In genomic region chr11:100789702-100790101, GRCm38 (mm10) we compare ENCODE assay signal across 26 mouse cellular contexts. TPM values are rescaled to one million over a fixed set of nuclear protein-coding genes. Genes with fewer than 3 reads are reported as not detected.
A peak's percentile ranks its signal among the peaks of the same experiment; 100 is the strongest.
DNase-seq lines count a peak whose midpoint lies in the region; ATAC-seq and TF ChIP-seq lines count a peak whose summit lies in the region.
"Had no signal": no experiment of that assay in that cellular context is flagged by ENCODE, and none has a peak within 500 bp of the region (broad histone marks: within the 10 kb centered on the region; RNA-seq: fewer than 3 reads in every experiment).

No protein-coding gene starts in this region.

- TF ChIP-seq CTCF in olfactory bulb, adult 2 months (IDR thresholded peaks at IDR 0.05; ENCODE audit: insufficient read depth, low read depth, low read length) = no peak

- H3K27ac ChIP-seq in midbrain, embryonic 13.5 days = 0 out of 2 replicates have a peak overlapping the region, but pooled peaks have one; percentile 0
- H3K27ac ChIP-seq in midbrain, embryonic 15.5 days = no peak overlapping the region
- H3K27ac ChIP-seq in embryonic facial prominence, embryonic 12.5 days = peak overlapping the region; percentile 32; the same call in 1 of the 2 replicates
- H3K27ac ChIP-seq in olfactory bulb, adult 2 months (ENCODE audit: insufficient read depth, low read depth, low read length) = 0 out of 2 replicates have a peak overlapping the region, but pooled peaks have one; percentile 64
- H3K27ac ChIP-seq: forebrain, embryonic 13.5 days; hindbrain, embryonic 15.5 days; intestine, embryonic 15.5 days; limb, embryonic 12.5 days; liver, embryonic 13.5 days had no signal

- TF ChIP-seq POLR2A in olfactory bulb, adult 2 months (IDR thresholded peaks at IDR 0.05; ENCODE audit: insufficient read depth, low read depth, low read length) = no peak

- peaks cover 34% of the 10 kb centered on the region for H3K36me3 ChIP-seq in midbrain, embryonic 13.5 days
- peaks cover 15% of the 10 kb centered on the region for H3K36me3 ChIP-seq in midbrain, embryonic 15.5 days (replicated peaks)
- peaks cover 8% of the 10 kb centered on the region; the same call in 1 of the 2 replicates for H3K36me3 ChIP-seq in embryonic facial prominence, embryonic 12.5 days

- 78% methylated on average over 3 of the region's 3 CpGs for WGBS in midbrain, embryonic 13.5 days
- WGBS in midbrain, embryonic 15.5 days = 65% methylated on average over 3 of the region's 3 CpGs
- WGBS in embryonic facial prominence, embryonic 12.5 days = 59% methylated on average over 3 of the region's 3 CpGs
- WGBS in olfactory bulb, adult 2 months = 74% methylated on average over 3 of the region's 3 CpGs

- H3K4me1 ChIP-seq in midbrain, embryonic 13.5 days (replicated peaks) = no peaks in the 10 kb centered on the region
- no peaks in the 10 kb centered on the region for H3K4me1 ChIP-seq in midbrain, embryonic 15.5 days
- peaks cover 20% of the 10 kb centered on the region; the same call in 1 of the 2 replicates for H3K4me1 ChIP-seq in embryonic facial prominence, embryonic 12.5 days
- H3K4me1 ChIP-seq in olfactory bulb, adult 2 months (ENCODE audit: control insufficient read depth, insufficient read depth, low read length) = peaks cover 6% of the 10 kb centered on the region; the same call in 1 of the 2 replicates
- H3K4me1 ChIP-seq: forebrain, embryonic 13.5 days; hindbrain, embryonic 15.5 days; intestine, embryonic 15.5 days; liver, embryonic 13.5 days had no signal

- H3K9me3 ChIP-seq in midbrain, embryonic 13.5 days = no peaks in the 10 kb centered on the region
- H3K9me3 ChIP-seq in midbrain, embryonic 15.5 days = no peaks in the 10 kb centered on the region
- H3K9me3 ChIP-seq in embryonic facial prominence, embryonic 12.5 days = no peaks in the 10 kb centered on the region
- H3K9me3 ChIP-seq: forebrain, embryonic 13.5 days; heart, embryonic 15.5 days; hindbrain, embryonic 15.5 days; intestine, embryonic 15.5 days; limb, embryonic 12.5 days; liver, embryonic 13.5 days; megakaryocyte, embryonic 14.5 days had no signal

- ATAC-seq in midbrain, embryonic 13.5 days = no peak
- no peak for ATAC-seq in midbrain, embryonic 15.5 days (replicated peaks)
- no peak for ATAC-seq in embryonic facial prominence, embryonic 12.5 days (ENCODE audit: insufficient number of reproducible peaks, insufficient read depth, low FRiP score, low TSS enrichment)
- ATAC-seq: forebrain, embryonic 13.5 days; intestine, embryonic 15.5 days had no signal

- peak; percentile 72 for DNase-seq in Muller cell, postnatal 12 days (ENCODE audit: inconsistent ontology term)
- no peak for DNase-seq in urinary bladder, postnatal 25 days (ENCODE audit: low spot score)
- DNase-seq in right cerebral cortex, postnatal 10 days (ENCODE audit: low spot score in 2 of 2) = no peak
- DNase-seq: adrenal gland, adult 2 months; cerebellum, adult 2 months; cerebellum, postnatal 25 days; embryo, embryonic 11 days; heart, postnatal 4 days; kidney, postnatal 25 days; layer of hippocampus, postnatal 36 days; liver, embryonic 13.5 days; lung, adult 2 months; lung, postnatal 14 days; thymus, postnatal 14 days had no signal

- H3K4me3 ChIP-seq in midbrain, embryonic 13.5 days (replicated peaks) = no peak overlapping the region
- H3K4me3 ChIP-seq in midbrain, embryonic 15.5 days = no peak overlapping the region
- H3K4me3 ChIP-seq in embryonic facial prominence, embryonic 12.5 days = no peak overlapping the region
- H3K4me3 ChIP-seq in olfactory bulb, adult 2 months (ENCODE audit: insufficient read depth, low read depth, low read length) = no peak overlapping the region
- H3K4me3 ChIP-seq: forebrain, embryonic 13.5 days; heart, embryonic 15.5 days; hindbrain, embryonic 15.5 days; intestine, embryonic 15.5 days; limb, embryonic 12.5 days; liver, embryonic 13.5 days; megakaryocyte, embryonic 14.5 days had no signal

- H3K4me2 ChIP-seq in midbrain, embryonic 13.5 days (replicated peaks) = no peak overlapping the region
- H3K4me2 ChIP-seq in midbrain, embryonic 15.5 days = no peak overlapping the region
- no peak overlapping the region for H3K4me2 ChIP-seq in embryonic facial prominence, embryonic 12.5 days (replicated peaks)
- H3K4me2 ChIP-seq: forebrain, embryonic 13.5 days; heart, embryonic 15.5 days; hindbrain, embryonic 15.5 days; intestine, embryonic 15.5 days; limb, embryonic 12.5 days; liver, embryonic 13.5 days had no signal

- no peaks in the 10 kb centered on the region for H3K27me3 ChIP-seq in midbrain, embryonic 13.5 days
- no peaks in the 10 kb centered on the region for H3K27me3 ChIP-seq in midbrain, embryonic 15.5 days (replicated peaks)
- H3K27me3 ChIP-seq in embryonic facial prominence, embryonic 12.5 days = no peaks in the 10 kb centered on the region
- H3K27me3 ChIP-seq: forebrain, embryonic 13.5 days; heart, embryonic 15.5 days; hindbrain, embryonic 15.5 days; intestine, embryonic 15.5 days; limb, embryonic 12.5 days; liver, embryonic 13.5 days; megakaryocyte, embryonic 14.5 days had no signal

- H3K9ac ChIP-seq in midbrain, embryonic 13.5 days (replicated peaks) = no peak overlapping the region
- H3K9ac ChIP-seq in midbrain, embryonic 15.5 days = no peak overlapping the region
- H3K9ac ChIP-seq in embryonic facial prominence, embryonic 12.5 days = no peak overlapping the region
- H3K9ac ChIP-seq: forebrain, embryonic 13.5 days; heart, embryonic 15.5 days; hindbrain, embryonic 15.5 days; intestine, embryonic 15.5 days; limb, embryonic 12.5 days; liver, embryonic 13.5 days had no signal

RNA-seq across cellular contexts. Expression of gene Ghdc, which starts 18.9 kb away (rescaled TPM):
- polyA plus RNA-seq in midbrain, embryonic 13.5 days (2015; fragmentation: Nextera tagmentation; extraction: Ambion mirVana) = 2.9 and 4.0 TPM in 2 replicates
- polyA plus RNA-seq in midbrain, embryonic 15.5 days (2015; fragmentation: Nextera tagmentation; extraction: Ambion mirVana) = 5.7 and 6.4 TPM in 2 replicates
- polyA plus RNA-seq in embryonic facial prominence, embryonic 12.5 days (2016; fragmentation: Nextera tagmentation; extraction: Ambion mirVana) = 5.9 and 6.3 TPM in 2 replicates
- polyA plus RNA-seq in olfactory bulb, adult 2 months (2012; ENCODE audit: insufficient read depth, insufficient read length, low replicate concordance, missing spikeins) = not detected in 2 replicates

RNA-seq across cellular contexts. Expression of gene Hcrt, which starts 27.0 kb away (rescaled TPM):
- polyA plus RNA-seq in midbrain, embryonic 13.5 days (2015; fragmentation: Nextera tagmentation; extraction: Ambion mirVana) = 0.30 TPM in 1 of 2 replicates, not detected in the other
- polyA plus RNA-seq in midbrain, embryonic 15.5 days (2015; fragmentation: Nextera tagmentation; extraction: Ambion mirVana) = 2.3 and 3.3 TPM in 2 replicates
- polyA plus RNA-seq in embryonic facial prominence, embryonic 12.5 days (2016; fragmentation: Nextera tagmentation; extraction: Ambion mirVana) = not detected in 2 replicates
- polyA plus RNA-seq in olfactory bulb, adult 2 months (2012; ENCODE audit: insufficient read depth, insufficient read length, low replicate concordance, missing spikeins) = not detected in 2 replicates
- polyA plus RNA-seq: adrenal gland, adult 2 months; cerebellum, adult 2 months; forebrain, embryonic 13.5 days; gonadal fat pad, adult 2 months; heart, embryonic 15.5 days; intestine, embryonic 15.5 days; kidney, embryonic 14.5 days; limb, embryonic 12.5 days; liver, embryonic 13.5 days; lung, adult 2 months had no signal

RNA-seq across cellular contexts. Expression of gene Kcnh4, which starts 30.0 kb away (rescaled TPM):
- 8.4 and 8.5 TPM in 2 replicates for polyA plus RNA-seq in midbrain, embryonic 13.5 days (2015; fragmentation: Nextera tagmentation; extraction: Ambion mirVana)
- polyA plus RNA-seq in midbrain, embryonic 15.5 days (2015; fragmentation: Nextera tagmentation; extraction: Ambion mirVana) = 10.9 and 13.6 TPM in 2 replicates
- polyA plus RNA-seq in embryonic facial prominence, embryonic 12.5 days (2016; fragmentation: Nextera tagmentation; extraction: Ambion mirVana) = 0.46 and 0.55 TPM in 2 replicates
- not detected in 2 replicates for polyA plus RNA-seq in olfactory bulb, adult 2 months (2012; ENCODE audit: insufficient read depth, insufficient read length, low replicate concordance, missing spikeins)
- polyA plus RNA-seq: heart, embryonic 15.5 days; kidney, embryonic 14.5 days; limb, embryonic 12.5 days; liver, embryonic 13.5 days had no signal

RNA-seq across cellular contexts. Expression of gene Rab5c, which starts 51.7 kb away (rescaled TPM):
- polyA plus RNA-seq in midbrain, embryonic 13.5 days (2015; fragmentation: Nextera tagmentation; extraction: Ambion mirVana) = 27.4 and 29.5 TPM in 2 replicates
- polyA plus RNA-seq in midbrain, embryonic 15.5 days (2015; fragmentation: Nextera tagmentation; extraction: Ambion mirVana) = 39.3 and 40.9 TPM in 2 replicates
- polyA plus RNA-seq in embryonic facial prominence, embryonic 12.5 days (2016; fragmentation: Nextera tagmentation; extraction: Ambion mirVana) = 18.9 and 26.1 TPM in 2 replicates
- polyA plus RNA-seq in olfactory bulb, adult 2 months (2012; ENCODE audit: insufficient read depth, insufficient read length, low replicate concordance, missing spikeins) = not detected in 2 replicates
